In the genomic region with DNA sequence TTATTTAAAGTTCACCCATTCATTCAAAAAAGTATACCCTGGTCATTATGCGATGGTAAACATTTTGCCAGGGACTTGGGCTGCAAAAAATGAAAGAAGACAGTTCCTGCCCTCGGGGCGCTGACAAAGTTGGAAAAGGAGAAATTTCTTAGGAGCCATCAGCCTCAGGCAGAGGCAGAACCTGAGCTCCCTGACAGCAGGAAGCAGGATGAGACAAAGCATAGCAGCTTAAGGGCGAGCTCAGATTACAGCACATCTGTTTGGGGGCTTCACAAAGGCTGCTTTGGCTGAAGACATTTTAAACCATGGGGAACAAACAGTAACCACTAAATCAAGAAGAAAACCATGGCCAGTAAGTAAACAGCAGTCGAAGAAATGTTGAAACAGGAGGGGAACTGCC, we compare ENCODE assay signal across 19 mouse cellular contexts.
DNase-seq lines count a peak whose midpoint lies in the region; ATAC-seq lines count a peak whose summit lies in the region.
"Had no signal": no experiment of that assay in that cellular context is flagged by ENCODE, and none has a peak within 500 bp of the region (broad histone marks: within the 10 kb centered on the region; RNA-seq: fewer than 3 reads in every experiment).

No protein-coding gene starts in this region.

- peak overlapping the region; percentile 40; the same call in 1 of the 2 replicates for H3K27ac ChIP-seq in forebrain, embryonic 10.5 days
- no peak overlapping the region for H3K27ac ChIP-seq in forebrain, embryonic 11.5 days (ENCODE audit: low read depth, low read length)
- H3K27ac ChIP-seq in limb, embryonic 10.5 days, result peak overlapping the region; percentile 64; the same call in 1 of the 2 replicates
- H3K27ac ChIP-seq: hindbrain, postnatal 0 days; limb, embryonic 13.5 days; stomach, embryonic 15.5 days had no signal

- no peaks in the 10 kb centered on the region for H3K9me3 ChIP-seq in forebrain, embryonic 10.5 days
- H3K9me3 ChIP-seq in forebrain, embryonic 11.5 days (ENCODE audit: control insufficient read depth, low read length), result no peaks in the 10 kb centered on the region; the same call in 1 of the 2 replicates
- H3K9me3 ChIP-seq in limb, embryonic 10.5 days (replicated peaks), result no peaks in the 10 kb centered on the region
- H3K9me3 ChIP-seq: limb, embryonic 13.5 days; stomach, embryonic 15.5 days had no signal

- DNase-seq in forebrain, embryonic 10.5 days (ENCODE audit: extremely low spot score, low spot score), result no peak
- no peak for DNase-seq in forebrain, embryonic 11.5 days (ENCODE audit: low spot score)
- DNase-seq in ES-CJ7 (ENCODE audit: low read depth, low spot score), result peak; percentile 9
- DNase-seq in embryo, embryonic 9.5 days (ENCODE audit: extremely low spot score), result peak; percentile 25
- peak; percentile 37 for DNase-seq in limb, embryonic 10.5 days (ENCODE audit: low spot score)
- DNase-seq in natural killer cell, adult 2 months (ENCODE audit: low spot score in 2 of 2), result no peak
- no peak for DNase-seq in layer of hippocampus, adult 9-10 months (ENCODE audit: low spot score)
- DNase-seq: adrenal gland, adult 8-10 months; cerebellum, adult 9-10 months; kidney, adult 2 months; kidney, postnatal 4 days; liver, postnatal 0 days; lung, postnatal 4 days; right cerebral cortex, adult 18-20 months had no signal

- peaks cover 12% of the 10 kb centered on the region for H3K4me1 ChIP-seq in forebrain, embryonic 10.5 days
- H3K4me1 ChIP-seq in forebrain, embryonic 11.5 days (replicated peaks; ENCODE audit: control insufficient read depth, insufficient read depth, low read length), result no peaks in the 10 kb centered on the region
- peaks cover 10% of the 10 kb centered on the region; the same call in 1 of the 2 replicates for H3K4me1 ChIP-seq in limb, embryonic 10.5 days
- H3K4me1 ChIP-seq: limb, embryonic 13.5 days; stomach, embryonic 15.5 days had no signal

- no peak for ATAC-seq in forebrain, embryonic 11.5 days (replicated peaks; ENCODE audit: low FRiP score)
- no peak for ATAC-seq in cerebellum, adult (ENCODE audit: insufficient number of reproducible peaks, low FRiP score, low TSS enrichment)
- ATAC-seq: forebrain, embryonic 14.5 days; hindbrain, postnatal 0 days; liver, postnatal 0 days had no signal

- H3K4me2 ChIP-seq in forebrain, embryonic 11.5 days (ENCODE audit: low read depth, low read length, severe bottlenecking), result no peak overlapping the region
- H3K4me2 ChIP-seq: limb, embryonic 13.5 days; stomach, embryonic 15.5 days had no signal

- H3K27me3 ChIP-seq in forebrain, embryonic 10.5 days (ENCODE audit: poor library complexity, severe bottlenecking), result peaks cover 4% of the 10 kb centered on the region
- no peaks in the 10 kb centered on the region for H3K27me3 ChIP-seq in forebrain, embryonic 11.5 days (ENCODE audit: control insufficient read depth, insufficient read depth, low read length)
- H3K27me3 ChIP-seq in limb, embryonic 10.5 days (ENCODE audit: low read depth, poor library complexity, severe bottlenecking), result peaks cover 13% of the 10 kb centered on the region; the same call in 1 of the 2 replicates
- H3K27me3 ChIP-seq: limb, embryonic 13.5 days; stomach, embryonic 15.5 days had no signal

- H3K36me3 ChIP-seq in forebrain, embryonic 10.5 days (replicated peaks), result no peaks in the 10 kb centered on the region
- no peaks in the 10 kb centered on the region for H3K36me3 ChIP-seq in forebrain, embryonic 11.5 days (ENCODE audit: control insufficient read depth, insufficient read depth, low read length)
- no peaks in the 10 kb centered on the region for H3K36me3 ChIP-seq in limb, embryonic 10.5 days
- H3K36me3 ChIP-seq: limb, embryonic 13.5 days; stomach, embryonic 15.5 days had no signal

- H3K9ac ChIP-seq in forebrain, embryonic 11.5 days (ENCODE audit: low read length), result no peak overlapping the region
- H3K9ac ChIP-seq: limb, embryonic 13.5 days; liver, postnatal 0 days; stomach, embryonic 15.5 days had no signal

- 14% methylated on average over 5 of the region's 5 CpGs for WGBS in forebrain, embryonic 10.5 days
- 20% methylated on average over 5 of the region's 5 CpGs for WGBS in forebrain, embryonic 11.5 days
- WGBS in limb, embryonic 10.5 days, result 16% methylated on average over 5 of the region's 5 CpGs

- H3K4me3 ChIP-seq in forebrain, embryonic 10.5 days, result no peak overlapping the region
- H3K4me3 ChIP-seq in forebrain, embryonic 11.5 days (ENCODE audit: low read depth, low read length), result no peak overlapping the region
- no peak overlapping the region for H3K4me3 ChIP-seq in limb, embryonic 10.5 days
- H3K4me3 ChIP-seq: limb, embryonic 13.5 days; stomach, embryonic 15.5 days had no signal

Comparison
In these comparisons a context has a peak if more than half of its experiments do, and no peak if none do; other contexts are left out.
1. DNase-seq: peak in ES-CJ7 (single experiment), embryo, embryonic 9.5 days (single experiment) and limb, embryonic 10.5 days (single experiment); none in forebrain, embryonic 10.5 days (single experiment), forebrain, embryonic 11.5 days (single experiment), natural killer cell, adult 2 months (0 of 2) and layer of hippocampus, adult 9-10 months (single experiment).